Mouse (Mus musculus) liver, embryonic 14.5 days (tissue): ENCODE measurements around the gene Hoxa2. TPM values are rescaled to one million over a fixed set of nuclear protein-coding genes. Genes with fewer than 3 reads are reported as not detected.

Experiments
- ATAC-seq: fragments of 200-750 bp; cut with Nextera tagmentation; 2 replicates; pipeline ENCODE4 v1.8.0; 2017; ENCODE audit warnings: moderate number of reproducible peaks, mild to moderate bottlenecking, moderate library complexity; ENCODE audit not compliant: insufficient read depth
- DNase-seq, 3 experiments: peaks; one replicate each; pipeline ENCODE4 v3.0.0-alpha.2; 2012 to 2013; ENCODE audit warnings: low read depth in 3 of 3, low spot score in 3 of 3
- H3K27ac ChIP-seq: fragments of 300-500 bp; sonication (generic); 2 replicates; pipeline ENCODE4 v1.5.1; 2014; ENCODE audit warnings: moderate library complexity, mild to moderate bottlenecking, control low read depth, inconsistent platforms
- H3K27me3 ChIP-seq: fragments of 300-500 bp; sonication (generic); 2 replicates; pipeline ENCODE4 v1.6.1; 2014; ENCODE audit warnings: mild to moderate bottlenecking, low read length, moderate library complexity; ENCODE audit not compliant: control insufficient read depth, insufficient read depth
- H3K36me3 ChIP-seq: fragments of 300-500 bp; sonication (generic); replicated peaks from 2 replicates; pipeline ENCODE4 v1.6.1; 2014; ENCODE audit warnings: low read depth; ENCODE audit not compliant: control insufficient read depth, insufficient read depth
- H3K4me1 ChIP-seq, 2 experiments: fragments of 200-500 bp in 1 of 2; fragments of 300-500 bp in 1 of 2; sonication (generic) in 1 of 2; replicated peaks; 2 replicates each; pipeline ENCODE4 v1.6.1; 2012 to 2014; ENCODE audit warnings: antibody characterized with exemption in 1 of 2, inconsistent platforms in 1 of 2, low read length in 1 of 2; ENCODE audit not compliant: control insufficient read depth in 2 of 2, insufficient read depth in 2 of 2
- H3K4me2 ChIP-seq: fragments of 300-500 bp; sonication (generic); 2 replicates; pipeline ENCODE4 v1.6.1; 2014; ENCODE audit warnings: low read depth, mild to moderate bottlenecking, control low read depth, moderate library complexity
- H3K4me3 ChIP-seq, 2 experiments: fragments of 200-500 bp in 1 of 2; fragments of 300-500 bp in 1 of 2; sonication (generic) in 1 of 2; 2 replicates each; pipeline ENCODE4 v1.5.1; 2012 to 2014; ENCODE audit warnings: low read depth in 2 of 2, low read length in 2 of 2, mild to moderate bottlenecking in 2 of 2, control low read depth in 1 of 2, inconsistent platforms in 1 of 2, moderate library complexity in 1 of 2; ENCODE audit not compliant: insufficient read depth in 1 of 2
- H3K9ac ChIP-seq: fragments of 300-500 bp; sonication (generic); replicated peaks from 2 replicates; pipeline ENCODE4 v1.6.1; 2014; ENCODE audit warnings: mild to moderate bottlenecking, control low read depth, moderate library complexity
- H3K9me3 ChIP-seq: fragments of 300-500 bp; sonication (generic); 2 replicates; pipeline ENCODE4 v1.6.1; 2016; ENCODE audit warnings: low read length, mixed read lengths; ENCODE audit not compliant: control insufficient read depth
- CTCF ChIP-seq: IDR thresholded peaks from 2 replicates; pipeline ENCODE4 v1.5.1; 2016; ENCODE audit warnings: antibody characterized with exemption, low read depth, control low read depth
- EP300 ChIP-seq: IDR thresholded peaks from 2 replicates; pipeline ENCODE4 v1.6.1; 2016; ENCODE audit warnings: antibody characterized with exemption, low read depth
- WGBS: fragments of 180-500 bp; shearing (Covaris S2); extraction: QIAGEN DNeasy Blood & Tissue Kit; methylation state at CpG from one replicate; pipeline ENCODE4 v1.1.7; 2014; ENCODE audit not compliant: insufficient replicate concordance; 5-methylcytosine and 5-hydroxymethylcytosine counted together
- polyA plus RNA-seq, 2 experiments: library from polyadenylated mRNA; depleted of rRNA in 1 of 2; stranded (reverse) in 1 of 2; unstranded in 1 of 2; fragments of >200 nt; fragmentation: Nextera tagmentation in 1 of 2; extraction: Ambion mirVana in 1 of 2; gene quantifications; 2 replicates each; pipeline versions ENCODE4 v1.2.1 to v1.2.3; 2012 to 2014

Hoxa2 gene
- polyA plus RNA-seq, 2 experiments = 0.14 to 0.26 TPM

- H3K27me3 ChIP-seq = peaks cover 98% of the 10 kb centered on the region
- ATAC-seq (no peak), DNase-seq (no peak)
- TF ChIP-seq EP300 = no peak
- TF ChIP-seq CTCF = no peak
- no peak overlapping the region for H3K9ac ChIP-seq
- 9% methylated on average over 17 of the region's 17 CpGs for WGBS
- no peaks in the 10 kb centered on the region for H3K9me3 ChIP-seq
- no peaks in the 10 kb centered on the region for H3K36me3 ChIP-seq
- no peaks in the 10 kb centered on the region; a peak in 1 of 4 replicates for H3K4me1 ChIP-seq
- H3K27ac ChIP-seq = no peak overlapping the region
- no peak overlapping the region; a peak in 1 of 4 replicates for H3K4me3 ChIP-seq
- peak overlapping the region; percentile 18; the same call in 1 of the 2 replicates for H3K4me2 ChIP-seq
Measured at GRCm38 (mm10) chr6:52163366-52164031, 1.1 kb downstream of the Hoxa2 start.

- no peaks in the 10 kb centered on the region; a peak in 1 of 4 replicates for H3K4me1 ChIP-seq
- no peaks in the 10 kb centered on the region for H3K9me3 ChIP-seq
- no peak for DNase-seq
- H3K9ac ChIP-seq = no peak overlapping the region
- H3K27ac ChIP-seq = no peak overlapping the region
- H3K27me3 ChIP-seq = peaks cover 98% of the 10 kb centered on the region
- peak overlapping the region in 1 of 2 experiments; percentile 9; a peak in 2 of 4 replicates for H3K4me3 ChIP-seq
- 10% methylated on average over 14 of the region's 14 CpGs for WGBS
- no peaks in the 10 kb centered on the region for H3K36me3 ChIP-seq
- ATAC-seq = no peak
- H3K4me2 ChIP-seq = no peak overlapping the region
- TF ChIP-seq CTCF (no peak), EP300 (no peak)
Measured at GRCm38 (mm10) chr6:52162611-52163365, 1.8 kb downstream of the Hoxa2 start.

GRCm38 (mm10) chr6:52162093-52162380 lies 2.6 kb downstream of the Hoxa2 start:
- DNase-seq = no peak
- 32% methylated on average over 1 of the region's 1 CpGs for WGBS
- Histone ChIP-seq H3K4me3 (no peak overlapping the region), H3K36me3 (no peaks in the 10 kb centered on the region), H3K4me1 (no peaks in the 10 kb centered on the region; a peak in 1 of 4 replicates), H3K4me2 (no peak overlapping the region), H3K27me3 (peaks cover 98% of the 10 kb centered on the region), H3K9me3 (no peaks in the 10 kb centered on the region), H3K27ac (no peak overlapping the region), H3K9ac (no peak overlapping the region)
- no peak for ATAC-seq
- TF ChIP-seq CTCF = no peak
- TF ChIP-seq EP300 = no peak

GRCm38 (mm10) chr6:52161336-52162092 lies 3.1 kb downstream of the Hoxa2 start:
- no peak overlapping the region for H3K27ac ChIP-seq
- no peak for ATAC-seq
- no peak overlapping the region for H3K4me2 ChIP-seq
- H3K9ac ChIP-seq = no peak overlapping the region
- WGBS = 21% methylated on average over 8 of the region's 8 CpGs
- no peaks in the 10 kb centered on the region for H3K36me3 ChIP-seq
- no peaks in the 10 kb centered on the region for H3K9me3 ChIP-seq
- no peak for DNase-seq
- TF ChIP-seq EP300 (no peak), CTCF (no peak)
- H3K4me3 ChIP-seq = no peak overlapping the region
- no peaks in the 10 kb centered on the region; a peak in 1 of 4 replicates for H3K4me1 ChIP-seq
- peaks cover 98% of the 10 kb centered on the region for H3K27me3 ChIP-seq
